Mouse (Mus musculus) hindbrain, embryonic 13.5 days (tissue): ENCODE results near the gene Zfp566. TPM values are rescaled to one million over a fixed set of nuclear protein-coding genes. Genes with fewer than 3 reads are reported as not detected.
A peak's percentile ranks its signal among the peaks of the same experiment; 100 is the strongest.

ENCODE experiments used
- ATAC-seq: fragments of 200-750 bp; cut with Nextera tagmentation; 2 replicates; pipeline ENCODE4 v1.8.0; 2017; ENCODE audit warnings: moderate TSS enrichment; ENCODE audit not compliant: low FRiP score
- H3K27ac ChIP-seq: fragments of 300-500 bp; sonication (generic); 2 replicates; pipeline ENCODE4 v1.5.1; 2015; ENCODE audit warnings: inconsistent platforms, mild to moderate bottlenecking, moderate library complexity
- H3K27me3 ChIP-seq: fragments of 300-500 bp; sonication (generic); 2 replicates; pipeline ENCODE4 v1.6.1; 2015; ENCODE audit warnings: mild to moderate bottlenecking, inconsistent platforms
- H3K36me3 ChIP-seq: fragments of 300-500 bp; sonication (generic); 2 replicates; pipeline ENCODE4 v1.6.1; 2015; ENCODE audit warnings: mild to moderate bottlenecking, inconsistent platforms
- H3K4me1 ChIP-seq: fragments of 300-500 bp; sonication (generic); replicated peaks from 2 replicates; pipeline ENCODE4 v1.6.1; 2015; ENCODE audit warnings: inconsistent platforms
- H3K4me2 ChIP-seq: fragments of 300-500 bp; sonication (generic); 2 replicates; pipeline ENCODE4 v1.6.1; 2015; ENCODE audit warnings: inconsistent platforms, mild to moderate bottlenecking, moderate library complexity
- H3K4me3 ChIP-seq: fragments of 300-500 bp; sonication (generic); 2 replicates; pipeline ENCODE4 v1.5.1; 2015; ENCODE audit warnings: mild to moderate bottlenecking, inconsistent platforms
- H3K9ac ChIP-seq: fragments of 300-500 bp; sonication (generic); 2 replicates; pipeline ENCODE4 v1.6.1; 2015; ENCODE audit warnings: mild to moderate bottlenecking, inconsistent platforms
- H3K9me3 ChIP-seq: fragments of 300-500 bp; sonication (generic); 2 replicates; pipeline ENCODE4 v1.6.1; 2016; ENCODE audit warnings: inconsistent platforms
- WGBS: fragments of 180-500 bp; shearing (Covaris S2); methylation state at CpG from one replicate; pipeline ENCODE4 v1.1.7; 2015; 5-methylcytosine and 5-hydroxymethylcytosine counted together
- polyA plus RNA-seq: library from polyadenylated mRNA; unstranded; fragments of >200 nt; fragmentation: Nextera tagmentation; extraction: Ambion mirVana; gene quantifications from 2 replicates; pipeline ENCODE4 v1.2.1, GENCODE M21; 2015

Zfp566 gene
- polyA plus RNA-seq, 1 experiment from 2014 or later, result 19.6 TPM

- Histone ChIP-seq H3K9ac (no peak overlapping the region), H3K9me3 (no peaks in the 10 kb centered on the region), H3K36me3 (peaks cover 15% of the 10 kb centered on the region), H3K4me2 (peak overlapping the region; percentile 61), H3K27me3 (no peaks in the 10 kb centered on the region), H3K4me3 (peak overlapping the region; percentile 64), H3K27ac (peak overlapping the region; percentile 98), H3K4me1 (peaks cover 35% of the 10 kb centered on the region)
- no peak for ATAC-seq
- 79% methylated on average over 6 of the region's 6 CpGs for WGBS
These were observed 3.6 kb upstream of the Zfp566 start for GRCm38 (mm10) chr7:30093918-30094415.

- Histone ChIP-seq H3K4me3 (no peak overlapping the region), H3K4me1 (peaks cover 44% of the 10 kb centered on the region), H3K9me3 (no peaks in the 10 kb centered on the region), H3K27ac (no peak overlapping the region), H3K27me3 (no peaks in the 10 kb centered on the region), H3K36me3 (peaks cover 8% of the 10 kb centered on the region; the same call in 1 of the 2 replicates), H3K9ac (no peak overlapping the region), H3K4me2 (no peak overlapping the region)
- ATAC-seq, result no peak
- 80% methylated on average over 9 of the region's 9 CpGs for WGBS
These were observed 2.3 kb upstream of the Zfp566 start for GRCm38 (mm10) chr7:30092666-30093065.

GRCm38 (mm10) chr7:30090970-30091585 lies 751 bp upstream of the Zfp566 start:
- Histone ChIP-seq H3K27ac (peak overlapping the region; percentile 91), H3K9me3 (no peaks in the 10 kb centered on the region), H3K9ac (peak overlapping the region; percentile 75), H3K27me3 (no peaks in the 10 kb centered on the region), H3K36me3 (peaks cover 9% of the 10 kb centered on the region), H3K4me1 (peaks cover 36% of the 10 kb centered on the region), H3K4me3 (peak overlapping the region; percentile 65), H3K4me2 (peak overlapping the region; percentile 72)
- ATAC-seq, result peak; percentile 1; the same call in 1 of the 2 replicates
- WGBS, result 8% methylated on average over 9 of the region's 9 CpGs

- no peak for ATAC-seq
- Histone ChIP-seq H3K4me1 (peaks cover 33% of the 10 kb centered on the region), H3K4me2 (peak overlapping the region; percentile 72), H3K4me3 (peak overlapping the region; percentile 65), H3K36me3 (peaks cover 26% of the 10 kb centered on the region), H3K27me3 (no peaks in the 10 kb centered on the region), H3K9ac (peak overlapping the region; percentile 75), H3K27ac (no peak overlapping the region), H3K9me3 (no peaks in the 10 kb centered on the region)
- WGBS, result 7% methylated on average over 6 of the region's 6 CpGs
These were observed 922 bp downstream of the Zfp566 start for GRCm38 (mm10) chr7:30089405-30089804.

- no peak for ATAC-seq
- H3K36me3 ChIP-seq, result peaks cover 45% of the 10 kb centered on the region
- H3K27ac ChIP-seq, result no peak overlapping the region
- no peak overlapping the region for H3K9ac ChIP-seq
- H3K9me3 ChIP-seq, result no peaks in the 10 kb centered on the region
- no peak overlapping the region for H3K4me3 ChIP-seq
- peaks cover 26% of the 10 kb centered on the region for H3K4me1 ChIP-seq
- WGBS, result 92% methylated on average over 9 of the region's 9 CpGs
- no peaks in the 10 kb centered on the region for H3K27me3 ChIP-seq
- H3K4me2 ChIP-seq, result no peak overlapping the region
These were observed 3.8 kb downstream of the Zfp566 start for GRCm38 (mm10) chr7:30086524-30086923.

- Histone ChIP-seq H3K27ac (peak within 1 kb of the TSS; percentile 90), H3K9ac (peak within 1 kb of the TSS; percentile 89), H3K4me1 (peaks cover 13% of the 10 kb centered on the region), H3K27me3 (no peaks in the 10 kb centered on the region), H3K9me3 (no peaks in the 10 kb centered on the region), H3K36me3 (peaks cover 38% of the 10 kb centered on the region), H3K4me2 (peak within 1 kb of the TSS; percentile 90), H3K4me3 (peak within 1 kb of the TSS; percentile 89)
- peak; percentile 95 for ATAC-seq
- under 1% methylated on average over 47 of the region's 50 CpGs for WGBS
These were observed 17.9 kb downstream of the Zfp566 start, which contains the start of gene Zfp82 for GRCm38 (mm10) chr7:30072146-30073028. Zfp82 (minus strand) TSS chr7:30072900.

- Histone ChIP-seq H3K36me3 (peaks cover 82% of the 10 kb centered on the region), H3K27ac (no peak overlapping the region), H3K27me3 (no peaks in the 10 kb centered on the region), H3K9me3 (no peaks in the 10 kb centered on the region), H3K4me2 (no peak overlapping the region), H3K9ac (no peak overlapping the region), H3K4me1 (no peaks in the 10 kb centered on the region), H3K4me3 (no peak overlapping the region)
- no peak for ATAC-seq
- 89% methylated on average over 5 of the region's 5 CpGs for WGBS
These were observed 25.7 kb downstream of the Zfp566 start for GRCm38 (mm10) chr7:30064622-30065021.

- no peak for ATAC-seq
- no peak overlapping the region for H3K27ac ChIP-seq
- no peaks in the 10 kb centered on the region for H3K4me1 ChIP-seq
- H3K4me2 ChIP-seq, result no peak overlapping the region
- peaks cover 89% of the 10 kb centered on the region for H3K36me3 ChIP-seq
- H3K9ac ChIP-seq, result no peak overlapping the region
- 89% methylated on average over 5 of the region's 5 CpGs for WGBS
- H3K9me3 ChIP-seq, result no peaks in the 10 kb centered on the region
- no peak overlapping the region for H3K4me3 ChIP-seq
- no peaks in the 10 kb centered on the region for H3K27me3 ChIP-seq
These were observed 27.8 kb downstream of the Zfp566 start for GRCm38 (mm10) chr7:30062478-30062877.

- Histone ChIP-seq H3K9me3 (no peaks in the 10 kb centered on the region), H3K27me3 (no peaks in the 10 kb centered on the region), H3K4me2 (no peak overlapping the region), H3K4me1 (no peaks in the 10 kb centered on the region), H3K27ac (no peak overlapping the region), H3K36me3 (peaks cover 94% of the 10 kb centered on the region), H3K4me3 (no peak overlapping the region), H3K9ac (no peak overlapping the region)
- no peak for ATAC-seq
- 87% methylated on average over 6 of the region's 6 CpGs for WGBS
These were observed 30.0 kb downstream of the Zfp566 start for GRCm38 (mm10) chr7:30060341-30060740.

GRCm38 (mm10) chr7:30053591-30053990 lies 36.7 kb downstream of the Zfp566 start:
- Histone ChIP-seq H3K4me2 (no peak overlapping the region), H3K4me3 (no peak overlapping the region), H3K9me3 (no peaks in the 10 kb centered on the region), H3K9ac (no peak overlapping the region), H3K36me3 (peaks cover 42% of the 10 kb centered on the region), H3K4me1 (peaks cover 14% of the 10 kb centered on the region), H3K27me3 (no peaks in the 10 kb centered on the region), H3K27ac (no peak overlapping the region)
- WGBS, result 16% methylated on average over 3 of the region's 3 CpGs
- no peak for ATAC-seq

GRCm38 (mm10) chr7:30050882-30051548 lies 39.3 kb downstream of the Zfp566 start, which contains the start of gene Zfp14:
Zfp14 (minus strand) TSS chr7:30051380.
- peaks cover 14% of the 10 kb centered on the region for H3K4me1 ChIP-seq
- peak; percentile 98 for ATAC-seq
- H3K4me2 ChIP-seq, result peak within 1 kb of the TSS; percentile 74
- H3K4me3 ChIP-seq, result peak within 1 kb of the TSS; percentile 78
- WGBS, result under 1% methylated on average over 40 of the region's 40 CpGs
- no peaks in the 10 kb centered on the region for H3K27me3 ChIP-seq
- H3K9me3 ChIP-seq, result no peaks in the 10 kb centered on the region
- peak within 1 kb of the TSS; percentile 89 for H3K9ac ChIP-seq
- peak within 1 kb of the TSS; percentile 95 for H3K27ac ChIP-seq
- peaks cover 18% of the 10 kb centered on the region for H3K36me3 ChIP-seq

- Histone ChIP-seq H3K36me3 (peaks cover 16% of the 10 kb centered on the region; the same call in 1 of the 2 replicates), H3K27me3 (no peaks in the 10 kb centered on the region), H3K27ac (no peak overlapping the region), H3K4me2 (no peak overlapping the region), H3K4me1 (peaks cover 14% of the 10 kb centered on the region), H3K4me3 (no peak overlapping the region), H3K9me3 (no peaks in the 10 kb centered on the region), H3K9ac (no peak overlapping the region)
- 95% methylated on average over 4 of the region's 4 CpGs for WGBS
- no peak for ATAC-seq
These were observed 42.2 kb downstream of the Zfp566 start for GRCm38 (mm10) chr7:30048126-30048525.
